Mouse (Mus musculus) intestine, postnatal 0 days (tissue): ENCODE measurements around the gene Syt14. TPM values are rescaled to one million over a fixed set of nuclear protein-coding genes. Genes with fewer than 3 reads are reported as not detected.

ENCODE experiments used
- ATAC-seq: fragments of 200-750 bp; cut with Nextera tagmentation; 2 replicates; pipeline ENCODE4 v1.8.0; 2017; ENCODE audit warnings: mild to moderate bottlenecking, moderate TSS enrichment, moderate library complexity
- H3K27ac ChIP-seq: fragments of 300-500 bp; sonication (generic); 2 replicates; pipeline ENCODE4 v1.5.1; 2014; ENCODE audit warnings: mild to moderate bottlenecking, low read depth, low read length, moderate library complexity
- H3K27me3 ChIP-seq: fragments of 300-500 bp; sonication (generic); replicated peaks from 2 replicates; pipeline ENCODE4 v1.6.1; 2014; ENCODE audit warnings: low read length, mixed read lengths; ENCODE audit not compliant: control insufficient read depth, insufficient read depth
- H3K36me3 ChIP-seq: fragments of 300-500 bp; sonication (generic); 2 replicates; pipeline ENCODE4 v1.6.1; 2014; ENCODE audit warnings: mild to moderate bottlenecking, moderate library complexity; ENCODE audit not compliant: control insufficient read depth, insufficient read depth
- H3K4me1 ChIP-seq: fragments of 300-500 bp; sonication (generic); replicated peaks from 2 replicates; pipeline ENCODE4 v1.6.1; 2014; ENCODE audit warnings: antibody characterized with exemption, low read length, mixed read lengths; ENCODE audit not compliant: control insufficient read depth, insufficient read depth
- H3K4me2 ChIP-seq: fragments of 300-500 bp; sonication (generic); replicated peaks from 2 replicates; pipeline ENCODE4 v1.6.1; 2014; ENCODE audit warnings: low read depth, mild to moderate bottlenecking, moderate library complexity
- H3K4me3 ChIP-seq: fragments of 300-500 bp; sonication (generic); 2 replicates; pipeline ENCODE4 v1.5.1; 2014; ENCODE audit warnings: low read depth, low read length
- H3K9ac ChIP-seq: fragments of 300-500 bp; sonication (generic); 2 replicates; pipeline ENCODE4 v1.6.1; 2014; ENCODE audit warnings: mild to moderate bottlenecking, low read depth, low read length
- H3K9me3 ChIP-seq: fragments of 300-500 bp; sonication (generic); 2 replicates; pipeline ENCODE4 v1.6.1; 2016; ENCODE audit warnings: mixed run types; ENCODE audit not compliant: control insufficient read depth
- CTCF ChIP-seq: sonication (generic); IDR thresholded peaks from 2 replicates; pipeline ENCODE4 v1.5.1; 2016; ENCODE audit warnings: low read depth, mild to moderate bottlenecking, control low read depth, antibody characterized with exemption, moderate library complexity
- WGBS: fragments of 180-500 bp; shearing (Covaris S2); extraction: QIAGEN DNeasy Blood & Tissue Kit; methylation state at CpG from one replicate; pipeline ENCODE4 v1.1.7; 2014; 5-methylcytosine and 5-hydroxymethylcytosine counted together
- polyA plus RNA-seq: library from polyadenylated mRNA; unstranded; fragments of >200 nt; fragmentation: Nextera tagmentation; extraction: Ambion mirVana; gene quantifications from 2 replicates; pipeline ENCODE4 v1.2.1, GENCODE M21; 2015

The Syt14 gene
- polyA plus RNA-seq, 1 experiment from 2014 or later: 0.73 TPM

GRCm38 (mm10) chr1:192937956-192938355 is 97.6 kb downstream of the Syt14 start:
- H3K9me3 ChIP-seq: no peaks in the 10 kb centered on the region
- H3K27ac ChIP-seq: no peak overlapping the region
- no peak overlapping the region for H3K9ac ChIP-seq
- no peak for TF ChIP-seq CTCF
- 88% methylated on average over 2 of the region's 2 CpGs for whole genome bisulfite sequencing
- no peaks in the 10 kb centered on the region for H3K27me3 ChIP-seq
- no peaks in the 10 kb centered on the region for H3K4me1 ChIP-seq
- no peak for ATAC-seq
- H3K4me2 ChIP-seq: no peak overlapping the region
- H3K4me3 ChIP-seq: no peak overlapping the region
- no peaks in the 10 kb centered on the region for H3K36me3 ChIP-seq

DNA sequence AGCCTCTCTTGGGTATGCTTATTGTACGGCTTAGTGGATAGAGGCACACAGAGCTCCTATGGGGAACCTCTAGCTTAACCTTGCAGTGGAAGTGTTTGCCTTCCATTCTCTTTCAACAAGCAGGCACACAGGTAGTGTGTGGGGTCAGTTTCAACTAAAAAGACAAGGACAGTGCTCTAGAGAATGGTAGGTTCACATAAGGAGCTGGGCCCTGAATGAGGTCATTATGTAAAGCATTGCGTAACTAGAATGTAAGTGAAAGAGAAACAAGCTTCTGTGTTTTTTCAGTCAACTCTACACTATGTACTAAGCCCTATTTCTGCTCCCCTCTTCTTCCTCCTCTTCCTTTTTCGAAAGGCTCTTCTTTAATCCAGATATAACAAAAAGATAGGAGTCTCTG is 103.8 kb downstream of the Syt14 start:
- Histone ChIP-seq H3K4me2 (no peak overlapping the region), H3K4me1 (no peaks in the 10 kb centered on the region), H3K4me3 (no peak overlapping the region), H3K9me3 (no peaks in the 10 kb centered on the region), H3K9ac (no peak overlapping the region), H3K27ac (no peak overlapping the region), H3K36me3 (no peaks in the 10 kb centered on the region), H3K27me3 (no peaks in the 10 kb centered on the region)
- WGBS: 81% methylated on average over 3 of the region's 3 CpGs
- ATAC-seq: no peak
- TF ChIP-seq CTCF: no peak

- H3K4me3 ChIP-seq: no peak overlapping the region
- WGBS: 58% methylated on average over 3 of the region's 3 CpGs
- TF ChIP-seq CTCF: peak; percentile 61
- no peak overlapping the region for H3K4me2 ChIP-seq
- 0 out of 2 replicates have a peak, but pooled peaks cover 3% of the 10 kb centered on the region for H3K9me3 ChIP-seq
- H3K36me3 ChIP-seq: no peaks in the 10 kb centered on the region
- no peak for ATAC-seq
- no peaks in the 10 kb centered on the region for H3K4me1 ChIP-seq
- H3K27ac ChIP-seq: no peak overlapping the region
- no peak overlapping the region for H3K9ac ChIP-seq
- H3K27me3 ChIP-seq: no peaks in the 10 kb centered on the region
These were observed 123.4 kb downstream of the Syt14 start for GRCm38 (mm10) chr1:192912101-192912728.

DNA sequence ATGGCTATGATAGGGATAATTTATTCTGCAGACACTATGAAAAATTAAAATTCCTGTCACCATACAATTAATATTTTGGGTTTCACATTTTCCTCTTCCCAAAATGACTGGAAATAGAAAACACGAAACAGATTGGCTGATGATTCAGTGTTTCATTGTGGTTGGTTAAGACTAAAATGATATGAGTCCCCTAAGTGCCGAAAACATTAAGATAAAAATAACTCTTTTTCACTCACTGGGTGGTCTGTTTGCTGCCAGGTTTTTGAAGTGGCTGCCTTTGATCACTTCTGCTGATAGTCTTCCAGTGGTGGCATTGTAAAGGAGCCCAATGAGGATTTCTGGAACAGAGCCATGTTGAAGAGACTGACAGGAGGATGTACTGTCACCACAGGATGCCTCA is 134.1 kb downstream of the Syt14 start:
- Histone ChIP-seq H3K4me1 (no peaks in the 10 kb centered on the region), H3K27ac (no peak overlapping the region), H3K9ac (no peak overlapping the region), H3K4me3 (no peak overlapping the region), H3K4me2 (no peak overlapping the region), H3K9me3 (no peaks in the 10 kb centered on the region), H3K36me3 (no peaks in the 10 kb centered on the region), H3K27me3 (no peaks in the 10 kb centered on the region)
- ATAC-seq: no peak
- TF ChIP-seq CTCF: no peak
- 62% methylated on average over 2 of the region's 2 CpGs for WGBS

- Histone ChIP-seq H3K9ac (no peak overlapping the region), H3K27ac (no peak overlapping the region), H3K27me3 (no peaks in the 10 kb centered on the region), H3K4me2 (no peak overlapping the region), H3K36me3 (no peaks in the 10 kb centered on the region), H3K4me1 (no peaks in the 10 kb centered on the region), H3K4me3 (no peak overlapping the region), H3K9me3 (no peaks in the 10 kb centered on the region)
- TF ChIP-seq CTCF: no peak
- 28% methylated on average over 3 of the region's 3 CpGs for WGBS
- ATAC-seq: no peak
These were observed 134.7 kb downstream of the Syt14 start for GRCm38 (mm10) chr1:192900913-192901312.

DNA sequence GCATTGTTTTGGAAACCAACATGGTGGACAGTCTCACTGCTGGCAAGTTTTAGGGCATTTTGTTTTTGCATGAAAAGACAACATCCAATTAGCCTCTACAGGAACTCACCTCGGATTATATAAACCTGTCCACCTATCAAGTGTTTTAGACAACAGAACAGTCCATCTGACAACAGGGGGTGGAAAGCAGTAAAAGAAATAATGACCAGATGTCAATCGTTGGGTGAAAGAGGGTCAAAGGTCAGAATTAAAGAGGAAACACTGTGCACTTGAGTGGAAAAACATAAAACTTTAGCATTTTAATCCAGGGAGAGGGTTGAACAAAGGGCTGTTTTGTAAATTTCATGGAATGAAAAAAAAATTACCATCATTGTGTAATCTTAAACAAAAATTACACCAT is 136.8 kb downstream of the Syt14 start:
- 49% methylated on average over 2 of the region's 2 CpGs for WGBS

DNA sequence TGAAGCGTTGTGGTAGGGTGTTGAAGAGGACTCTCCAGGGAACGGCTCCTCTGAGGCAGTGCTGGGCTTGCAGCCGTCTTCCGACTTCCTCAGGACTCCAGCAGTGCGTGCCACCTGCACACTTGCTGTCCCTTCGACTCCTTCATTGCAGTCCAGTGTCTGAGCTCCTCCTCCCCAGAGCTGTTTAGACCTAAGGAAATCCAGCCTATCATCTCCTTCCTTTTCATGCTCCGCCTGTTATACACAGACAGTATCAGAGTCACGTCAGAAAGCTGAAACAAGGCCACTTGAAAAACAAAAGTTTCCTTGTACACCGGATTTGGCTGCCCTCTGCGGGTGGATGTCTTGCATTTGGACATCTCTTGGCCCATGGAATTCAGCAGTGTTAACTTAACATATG is 138.4 kb downstream of the Syt14 start:
- H3K36me3 ChIP-seq: no peaks in the 10 kb centered on the region
- ATAC-seq: no peak
- H3K4me3 ChIP-seq: no peak overlapping the region
- WGBS: 79% methylated on average over 10 of the region's 10 CpGs
- no peaks in the 10 kb centered on the region for H3K27me3 ChIP-seq
- H3K9me3 ChIP-seq: no peaks in the 10 kb centered on the region
- no peak overlapping the region for H3K9ac ChIP-seq
- H3K4me2 ChIP-seq: no peak overlapping the region
- peak; percentile 25 for TF ChIP-seq CTCF
- no peak overlapping the region for H3K27ac ChIP-seq
- no peaks in the 10 kb centered on the region for H3K4me1 ChIP-seq

More for the DNA sequence above, 136.8 kb downstream of the Syt14 start:
- Histone ChIP-seq H3K4me1 (no peaks in the 10 kb centered on the region), H3K9me3 (no peaks in the 10 kb centered on the region), H3K4me2 (no peak overlapping the region), H3K36me3 (no peaks in the 10 kb centered on the region), H3K27ac (no peak overlapping the region), H3K9ac (no peak overlapping the region), H3K27me3 (no peaks in the 10 kb centered on the region), H3K4me3 (no peak overlapping the region)
- no peak for TF ChIP-seq CTCF
- no peak for ATAC-seq
